Mouse (Mus musculus): ENCODE data around the gene Arid3a. TPM values are rescaled to one million over a fixed set of nuclear protein-coding genes. Genes with fewer than 3 reads are reported as not detected.
"Not testable (repeated sequence)": the region's sequence is repeated elsewhere in the genome, so short reads cannot be mapped to it uniquely, and the experiment has no call there.

The Arid3a gene
- 6.6 and 7.0 TPM in 2 replicates for polyA plus RNA-seq (2015; fragmentation: Nextera tagmentation; extraction: Ambion mirVana)

DNA sequence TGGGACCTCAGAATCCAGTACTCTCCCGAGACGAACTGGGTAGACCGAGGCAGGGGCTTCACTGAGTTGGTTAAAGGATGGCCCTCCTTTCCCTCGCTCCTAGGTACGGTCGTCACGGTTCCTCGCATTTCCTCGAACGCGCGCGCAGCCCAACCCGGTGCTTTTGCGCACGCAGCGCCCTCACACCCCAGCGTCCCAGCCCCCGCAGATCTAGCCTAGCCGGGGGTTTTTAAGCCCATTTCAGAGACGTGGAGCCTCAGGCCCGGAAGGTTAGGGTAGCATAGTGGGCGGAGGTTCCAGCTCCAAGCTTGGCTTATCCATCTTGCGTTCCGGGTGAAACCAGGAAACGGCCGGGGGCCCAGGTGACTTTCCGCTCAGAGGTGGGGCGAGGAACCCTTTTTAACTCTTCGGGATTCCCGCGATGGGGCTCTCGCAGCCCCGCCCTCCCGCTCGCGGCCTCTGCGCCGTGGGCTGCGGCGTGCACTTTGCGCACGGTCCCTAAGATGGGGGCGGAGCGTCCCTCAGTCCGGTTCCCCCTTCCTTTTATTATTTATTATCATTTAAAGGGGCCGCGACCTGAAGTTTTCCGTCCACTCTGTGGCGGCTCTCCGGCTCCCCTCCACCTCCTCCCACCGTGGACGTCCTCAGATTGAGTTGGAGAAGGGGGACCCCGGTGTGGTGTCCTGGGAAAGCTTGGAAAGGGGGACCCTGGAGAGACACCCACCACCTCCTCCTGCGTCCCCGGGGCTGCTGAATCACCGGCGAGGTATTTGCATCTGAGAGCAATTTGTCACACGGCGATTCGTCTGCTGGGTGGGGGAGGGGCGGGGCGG, at the start of gene Arid3a:
Gene Arid3a (plus strand): TSS at position 553 of the 833 bp plus-strand sequence.
- Histone ChIP-seq H3K9ac (peak within 1 kb of the TSS; percentile 98), H3K4me1 (peaks cover 41% of the 10 kb centered on the region), H3K36me3 (peaks cover 9% of the 10 kb centered on the region; the same call in 1 of the 2 replicates), H3K9me3 (replicated peaks) (no peaks in the 10 kb centered on the region), H3K4me3 (replicated peaks) (peak within 1 kb of the TSS; percentile 99), H3K27ac (replicated peaks) (peak within 1 kb of the TSS; percentile 97), H3K4me2 (replicated peaks) (peak within 1 kb of the TSS; percentile 92), H3K27me3 (peaks cover 20% of the 10 kb centered on the region)
- ATAC-seq (ENCODE audit: insufficient number of reproducible peaks, low FRiP score, low TSS enrichment, low read depth), result peak; percentile 87
- under 1% methylated on average over 63 of the region's 63 CpGs for WGBS

DNA sequence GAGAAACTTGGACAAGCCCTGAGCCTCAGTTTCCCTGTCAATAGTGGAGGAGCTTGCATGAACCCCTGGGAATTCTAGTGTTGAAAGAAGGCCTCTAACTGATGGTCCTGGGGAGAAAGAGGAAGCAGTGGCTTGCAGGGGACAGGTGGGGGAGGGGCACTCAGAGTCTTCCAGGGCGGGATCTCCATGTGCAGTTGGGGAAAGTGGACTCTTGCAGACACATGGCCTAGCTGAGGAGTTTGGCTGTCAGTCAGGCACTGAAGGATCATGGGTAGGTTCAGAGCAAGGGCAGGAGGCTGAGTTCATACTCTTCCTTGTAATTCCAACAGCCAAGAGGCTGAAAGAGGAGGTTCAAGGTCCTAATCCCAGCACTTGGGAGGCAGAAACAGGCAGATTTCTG, 49.7 kb upstream of the Arid3a start:
- Histone ChIP-seq H3K4me3 (replicated peaks) (no peak overlapping the region), H3K4me2 (replicated peaks) (no peak overlapping the region), H3K36me3 (no peaks in the 10 kb centered on the region), H3K4me1 (peaks cover 49% of the 10 kb centered on the region), H3K9ac (no peak overlapping the region), H3K27me3 (no peaks in the 10 kb centered on the region; the same call in 1 of the 2 replicates), H3K9me3 (replicated peaks) (no peaks in the 10 kb centered on the region), H3K27ac (replicated peaks) (no peak overlapping the region)
- WGBS, result 68% methylated on average over 1 of the region's 1 CpGs
- no peak for ATAC-seq (ENCODE audit: insufficient number of reproducible peaks, low FRiP score, low TSS enrichment, low read depth)

GRCm38 (mm10) chr10:79877757-79878156, 49.1 kb upstream of the Arid3a start:
- H3K9me3 ChIP-seq (replicated peaks), result no peaks in the 10 kb centered on the region
- WGBS, result 50% methylated on average over 12 of the region's 12 CpGs
- no peaks in the 10 kb centered on the region for H3K36me3 ChIP-seq
- no peak overlapping the region for H3K4me3 ChIP-seq (replicated peaks)
- H3K27ac ChIP-seq (replicated peaks), result no peak overlapping the region
- no peak overlapping the region for H3K9ac ChIP-seq
- no peak overlapping the region for H3K4me2 ChIP-seq (replicated peaks)
- H3K4me1 ChIP-seq, result peaks cover 51% of the 10 kb centered on the region
- no peak for ATAC-seq (ENCODE audit: insufficient number of reproducible peaks, low FRiP score, low TSS enrichment, low read depth)
- peaks cover 1% of the 10 kb centered on the region; the same call in 1 of the 2 replicates for H3K27me3 ChIP-seq

DNA sequence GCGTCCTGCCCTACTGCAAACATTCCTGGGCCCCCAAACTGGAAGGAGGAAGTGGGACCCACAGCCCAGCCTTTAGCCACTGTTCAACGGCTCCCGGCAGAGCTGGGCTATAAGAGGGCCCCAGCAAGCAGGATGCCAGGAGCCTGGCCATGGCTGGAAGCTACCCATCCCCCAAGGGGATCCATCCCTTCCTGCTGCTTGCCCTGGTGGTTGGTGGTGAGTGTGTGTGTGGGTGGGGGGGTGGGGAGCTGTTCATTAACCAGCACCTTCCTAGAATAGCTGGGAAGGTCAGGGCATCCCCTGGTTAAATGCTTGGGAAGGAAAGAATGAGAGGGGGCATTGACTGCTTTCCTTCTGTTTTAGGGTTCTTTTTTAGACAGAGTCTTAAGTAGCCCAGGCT, 47.3 kb upstream of the Arid3a start:
- H3K9ac ChIP-seq, result no peak overlapping the region
- no peaks in the 10 kb centered on the region for H3K9me3 ChIP-seq (replicated peaks)
- no peak overlapping the region for H3K4me3 ChIP-seq (replicated peaks)
- H3K27me3 ChIP-seq, result peaks cover 7% of the 10 kb centered on the region; the same call in 1 of the 2 replicates
- no peaks in the 10 kb centered on the region for H3K36me3 ChIP-seq
- H3K4me1 ChIP-seq, result peaks cover 50% of the 10 kb centered on the region
- H3K4me2 ChIP-seq (replicated peaks), result no peak overlapping the region
- H3K27ac ChIP-seq (replicated peaks), result no peak overlapping the region
- ATAC-seq (ENCODE audit: insufficient number of reproducible peaks, low FRiP score, low TSS enrichment, low read depth), result no peak
- WGBS, result 43% methylated on average over 3 of the region's 3 CpGs

GRCm38 (mm10) chr10:79880721-79881120, 46.1 kb upstream of the Arid3a start:
- Histone ChIP-seq H3K4me2 (replicated peaks) (no peak overlapping the region), H3K9ac (no peak overlapping the region), H3K27me3 (peaks cover 7% of the 10 kb centered on the region; the same call in 1 of the 2 replicates), H3K36me3 (no peaks in the 10 kb centered on the region), H3K4me1 (peaks cover 42% of the 10 kb centered on the region), H3K9me3 (replicated peaks) (no peaks in the 10 kb centered on the region), H3K27ac (replicated peaks) (no peak overlapping the region), H3K4me3 (replicated peaks) (no peak overlapping the region)
- ATAC-seq (ENCODE audit: insufficient number of reproducible peaks, low FRiP score, low TSS enrichment, low read depth), result no peak
- 17% methylated on average over 9 of the region's 9 CpGs for WGBS

GRCm38 (mm10) chr10:79881981-79882380, 44.9 kb upstream of the Arid3a start:
- WGBS, result 5% methylated on average over 22 of the region's 22 CpGs
- peaks cover 7% of the 10 kb centered on the region; the same call in 1 of the 2 replicates for H3K27me3 ChIP-seq
- H3K4me3 ChIP-seq (replicated peaks), result peak overlapping the region; percentile 16
- H3K36me3 ChIP-seq, result no peaks in the 10 kb centered on the region
- no peak overlapping the region for H3K27ac ChIP-seq (replicated peaks)
- ATAC-seq (ENCODE audit: insufficient number of reproducible peaks, low FRiP score, low TSS enrichment, low read depth), result 0 out of 2 replicates have a peak, but pooled peaks have one; percentile 6
- peak overlapping the region; percentile 43 for H3K4me2 ChIP-seq (replicated peaks)
- no peaks in the 10 kb centered on the region for H3K9me3 ChIP-seq (replicated peaks)
- peaks cover 42% of the 10 kb centered on the region for H3K4me1 ChIP-seq
- H3K9ac ChIP-seq, result no peak overlapping the region

DNA sequence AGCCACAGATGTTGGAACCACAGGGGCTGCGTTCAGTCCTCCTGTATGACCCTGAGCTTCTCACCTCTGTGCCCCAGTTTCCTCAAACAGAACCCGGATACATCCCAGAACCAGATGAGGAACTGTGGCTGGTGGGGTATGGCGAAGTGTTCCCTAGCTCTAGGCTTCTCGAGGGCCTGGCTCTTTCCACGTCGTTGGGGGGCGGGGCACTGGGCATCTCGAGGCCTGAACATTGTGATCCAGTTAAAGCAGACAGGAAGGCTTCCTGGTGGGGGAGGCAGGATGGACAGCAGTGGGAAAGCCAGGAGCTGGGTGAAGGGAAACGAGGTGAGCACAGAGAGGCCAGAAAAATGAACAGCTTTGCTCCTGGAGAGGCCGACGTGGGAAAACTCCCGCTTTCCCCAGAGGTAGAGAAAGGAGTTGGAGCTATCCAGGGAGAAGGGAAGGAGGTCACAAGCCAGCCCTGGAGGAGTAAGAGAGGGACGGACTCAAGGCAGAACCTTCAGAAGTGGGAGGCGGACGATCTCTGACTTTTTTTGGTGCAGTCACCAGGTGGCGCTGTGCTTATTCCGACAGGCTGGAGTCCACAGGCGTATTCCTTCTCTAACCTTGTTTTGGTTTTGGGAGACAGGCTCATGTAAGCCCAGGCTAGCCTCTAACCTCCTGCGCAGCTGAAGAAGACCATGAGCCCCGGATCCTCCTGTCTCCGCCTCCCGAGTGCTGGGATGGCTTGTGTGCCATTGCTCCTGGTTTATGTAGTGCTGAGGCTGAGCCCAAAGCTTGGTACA, 43.4 kb upstream of the Arid3a start:
- no peak for ATAC-seq (ENCODE audit: insufficient number of reproducible peaks, low FRiP score, low TSS enrichment, low read depth)
- H3K36me3 ChIP-seq, result no peaks in the 10 kb centered on the region
- no peak overlapping the region for H3K9ac ChIP-seq
- 15% methylated on average over 22 of the region's 22 CpGs for WGBS
- no peak overlapping the region for H3K27ac ChIP-seq (replicated peaks)
- H3K4me2 ChIP-seq (replicated peaks), result no peak overlapping the region; the same call in 1 of the 2 replicates
- H3K27me3 ChIP-seq, result peaks cover 7% of the 10 kb centered on the region; the same call in 1 of the 2 replicates
- H3K4me1 ChIP-seq, result peaks cover 34% of the 10 kb centered on the region
- H3K4me3 ChIP-seq (replicated peaks), result no peak overlapping the region
- no peaks in the 10 kb centered on the region for H3K9me3 ChIP-seq (replicated peaks)

DNA sequence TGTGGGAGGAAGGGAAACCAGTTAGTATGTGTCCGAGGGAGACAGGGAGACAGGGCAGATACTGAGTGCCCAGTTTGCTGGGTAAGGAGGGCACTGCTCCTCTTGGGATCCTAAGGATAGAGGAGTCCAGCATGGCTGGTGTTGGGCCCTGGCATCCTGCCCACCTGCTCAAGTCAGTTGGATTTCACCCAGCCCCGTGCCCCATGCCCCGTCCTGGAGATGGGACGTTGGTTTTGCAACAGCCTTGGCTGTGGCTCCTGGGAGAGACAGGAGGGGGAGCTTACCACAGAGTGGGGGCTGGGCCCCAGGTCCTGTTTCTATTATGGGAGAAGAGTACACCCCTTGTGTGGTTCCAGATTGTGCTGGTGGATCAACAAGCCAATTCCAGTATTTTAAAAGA, 42.4 kb upstream of the Arid3a start:
- Histone ChIP-seq H3K27ac (replicated peaks) (no peak overlapping the region), H3K4me3 (replicated peaks) (no peak overlapping the region), H3K4me2 (replicated peaks) (no peak overlapping the region), H3K36me3 (no peaks in the 10 kb centered on the region), H3K4me1 (peaks cover 34% of the 10 kb centered on the region), H3K27me3 (peaks cover 7% of the 10 kb centered on the region; the same call in 1 of the 2 replicates), H3K9ac (no peak overlapping the region), H3K9me3 (replicated peaks) (no peaks in the 10 kb centered on the region)
- ATAC-seq (ENCODE audit: insufficient number of reproducible peaks, low FRiP score, low TSS enrichment, low read depth), result no peak
- WGBS, result 69% methylated on average over 4 of the region's 4 CpGs

DNA sequence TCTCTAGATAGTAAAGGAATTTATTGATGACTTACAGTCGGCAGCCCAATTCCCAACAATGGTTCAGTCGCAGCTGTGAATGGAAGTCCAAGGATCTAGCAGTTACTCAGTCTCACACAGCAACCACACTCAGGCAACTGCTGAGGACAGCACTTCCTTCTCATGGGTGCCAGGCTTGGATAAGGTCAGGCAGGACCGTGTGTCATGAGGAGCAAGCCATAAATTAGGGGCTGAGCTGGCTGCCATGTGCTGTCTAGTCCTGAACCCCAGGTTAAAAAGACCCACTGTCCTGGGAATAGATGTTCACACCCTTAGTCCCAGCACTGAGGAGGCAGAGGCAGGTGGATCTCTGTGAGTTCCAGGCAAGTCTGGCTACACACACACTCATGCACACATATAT, 41.9 kb upstream of the Arid3a start:
- not testable (repeated sequence) for ATAC-seq (ENCODE audit: insufficient number of reproducible peaks, low FRiP score, low TSS enrichment, low read depth); H3K27me3 ChIP-seq; H3K36me3 ChIP-seq; H3K9me3 ChIP-seq (replicated peaks); H3K27ac ChIP-seq (replicated peaks); H3K4me3 ChIP-seq (replicated peaks); H3K9ac ChIP-seq; H3K4me2 ChIP-seq (replicated peaks)
- H3K4me1 ChIP-seq, result peaks cover 34% of the 10 kb centered on the region
- WGBS, result 66% methylated on average over 3 of the region's 3 CpGs

DNA sequence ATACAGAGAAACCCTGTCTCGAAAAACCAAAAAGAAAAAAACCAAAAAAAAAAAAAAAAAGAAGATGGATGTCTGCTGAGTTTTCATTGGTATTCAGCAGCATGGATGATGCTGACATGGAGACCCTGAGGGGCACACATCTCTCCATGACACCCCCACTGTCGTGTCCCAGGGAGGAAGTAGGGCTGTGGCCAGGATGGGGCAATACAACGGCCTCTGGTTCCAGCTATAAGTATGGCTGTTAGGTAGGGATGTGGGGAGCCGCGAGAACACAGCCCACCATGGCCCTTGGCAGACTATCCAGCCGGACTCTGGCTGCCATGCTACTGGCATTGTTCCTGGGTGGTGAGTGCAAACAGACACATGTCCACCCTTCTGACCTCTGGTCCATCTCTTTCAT, 40.8 kb upstream of the Arid3a start, which contains the start of gene Elane:
Gene Elane (plus strand): TSS at position 194 of the 400 bp plus-strand sequence.
- 78% methylated on average over 6 of the region's 6 CpGs for WGBS
- Histone ChIP-seq H3K4me3 (replicated peaks) (no peak within 1 kb of the TSS), H3K36me3 (no peaks in the 10 kb centered on the region)

GRCm38 (mm10) chr10:79886611-79887010, 40.2 kb upstream of the Arid3a start:
- Histone ChIP-seq H3K4me3 (replicated peaks) (no peak overlapping the region), H3K4me2 (replicated peaks) (no peak overlapping the region), H3K4me1 (peaks cover 25% of the 10 kb centered on the region), H3K36me3 (no peaks in the 10 kb centered on the region), H3K27ac (replicated peaks) (no peak overlapping the region), H3K27me3 (peaks cover 7% of the 10 kb centered on the region; the same call in 1 of the 2 replicates), H3K9ac (no peak overlapping the region), H3K9me3 (replicated peaks) (no peaks in the 10 kb centered on the region)
- 80% methylated on average over 8 of the region's 8 CpGs for WGBS
- ATAC-seq (ENCODE audit: insufficient number of reproducible peaks, low FRiP score, low TSS enrichment, low read depth), result no peak

More for the DNA sequence above, 40.8 kb upstream of the Arid3a start, which contains the start of gene Elane:
- no peak within 1 kb of the TSS for H3K9ac ChIP-seq
- no peak for ATAC-seq (ENCODE audit: insufficient number of reproducible peaks, low FRiP score, low TSS enrichment, low read depth)
- H3K9me3 ChIP-seq (replicated peaks), result no peaks in the 10 kb centered on the region
- no peak within 1 kb of the TSS for H3K4me2 ChIP-seq (replicated peaks)
- no peak within 1 kb of the TSS for H3K27ac ChIP-seq (replicated peaks)
- H3K4me1 ChIP-seq, result peaks cover 27% of the 10 kb centered on the region
- peaks cover 7% of the 10 kb centered on the region; the same call in 1 of the 2 replicates for H3K27me3 ChIP-seq

Data from embryonic facial prominence, embryonic 15.5 days (tissue).